Comparison of ENCODE assay signal across 27 mouse cellular contexts in genomic region chr2:26598462-26598861, GRCm38 (mm10). TPM values are rescaled to one million over a fixed set of nuclear protein-coding genes. Genes with fewer than 3 reads are reported as not detected.
DNase-seq lines count a peak whose midpoint lies in the region; ATAC-seq lines count a peak whose summit lies in the region.
"Had no signal": no experiment of that assay in that cellular context is flagged by ENCODE, and none has a peak within 500 bp of the region (broad histone marks: within the 10 kb centered on the region; RNA-seq: fewer than 3 reads in every experiment).

No protein-coding gene starts in this region.

- no peak overlapping the region for H3K4me3 ChIP-seq in kidney, embryonic 15.5 days (replicated peaks)
- H3K4me3 ChIP-seq in kidney, embryonic 14.5 days (ENCODE audit: low read length), result no peak overlapping the region
- peak overlapping the region; percentile 6; the same call in 1 of the 2 replicates for H3K4me3 ChIP-seq in brown adipose tissue, adult 24 weeks (ENCODE audit: insufficient read depth, low read depth, low read length)
- H3K4me3 ChIP-seq: embryonic facial prominence, embryonic 15.5 days; erythroblast, embryonic 14.5 days; forebrain, embryonic 10.5 days; heart, adult 2 months; heart, embryonic 15.5 days; hindbrain, embryonic 10.5 days; intestine, embryonic 15.5 days had no signal

- H3K27ac ChIP-seq in kidney, embryonic 15.5 days, result 0 out of 2 replicates have a peak overlapping the region, but pooled peaks have one; percentile 2
- H3K27ac ChIP-seq in kidney, embryonic 14.5 days (ENCODE audit: low read depth, low read length), result no peak overlapping the region
- no peak overlapping the region for H3K27ac ChIP-seq in brown adipose tissue, adult 24 weeks (replicated peaks; ENCODE audit: low read depth, low read length)
- H3K27ac ChIP-seq: embryonic facial prominence, embryonic 15.5 days; forebrain, embryonic 10.5 days; heart, adult 2 months; heart, embryonic 15.5 days; hindbrain, embryonic 10.5 days; hindbrain, embryonic 14.5 days; intestine, embryonic 15.5 days had no signal

- H3K27me3 ChIP-seq in kidney, embryonic 15.5 days, result no peaks in the 10 kb centered on the region
- no peaks in the 10 kb centered on the region for H3K27me3 ChIP-seq in kidney, embryonic 14.5 days (ENCODE audit: control insufficient read depth, insufficient read depth, low read length)
- H3K27me3 ChIP-seq: embryonic facial prominence, embryonic 15.5 days; heart, embryonic 15.5 days; intestine, embryonic 15.5 days had no signal

- H3K36me3 ChIP-seq in kidney, embryonic 15.5 days, result peaks cover 27% of the 10 kb centered on the region
- H3K36me3 ChIP-seq in kidney, embryonic 14.5 days (ENCODE audit: control insufficient read depth, insufficient read depth, low read length), result peaks cover 14% of the 10 kb centered on the region
- H3K36me3 ChIP-seq: hindbrain, embryonic 10.5 days had no signal

- H3K9me3 ChIP-seq in kidney, embryonic 15.5 days (replicated peaks), result no peaks in the 10 kb centered on the region
- no peaks in the 10 kb centered on the region for H3K9me3 ChIP-seq in kidney, embryonic 14.5 days (ENCODE audit: control insufficient read depth, low read length)
- H3K9me3 ChIP-seq: embryonic facial prominence, embryonic 15.5 days; forebrain, embryonic 10.5 days; G1E; heart, embryonic 15.5 days; hindbrain, embryonic 10.5 days; intestine, embryonic 15.5 days had no signal

- no peak overlapping the region for H3K9ac ChIP-seq in kidney, embryonic 15.5 days
- H3K9ac ChIP-seq in kidney, embryonic 14.5 days (ENCODE audit: low read depth, low read length), result no peak overlapping the region
- H3K9ac ChIP-seq: embryonic facial prominence, embryonic 15.5 days; heart, embryonic 15.5 days; hindbrain, embryonic 14.5 days; intestine, embryonic 15.5 days had no signal

- WGBS in kidney, embryonic 15.5 days, result 81% methylated on average over 3 of the region's 3 CpGs
- 68% methylated on average over 3 of the region's 3 CpGs for WGBS in kidney, embryonic 14.5 days

- intact Hi-C loops in left cerebral cortex, postnatal 25 days (cut with DNase I), result no loop called here

- ATAC-seq in kidney, embryonic 15.5 days (replicated peaks; ENCODE audit: low FRiP score), result no peak
- no peak for ATAC-seq in kidney, embryonic 14.5 days (ENCODE audit: low FRiP score, low TSS enrichment)
- ATAC-seq: CD4-positive, CD25-positive, alpha-beta regulatory T cell, adult 4 months; forebrain, embryonic 14.5 days; intestine, embryonic 15.5 days had no signal

- no peak overlapping the region for H3K4me2 ChIP-seq in kidney, embryonic 15.5 days
- no peak overlapping the region for H3K4me2 ChIP-seq in kidney, embryonic 14.5 days (replicated peaks; ENCODE audit: low read depth, low read length)
- H3K4me2 ChIP-seq: embryonic facial prominence, embryonic 15.5 days; heart, embryonic 11.5 days; heart, embryonic 15.5 days; hindbrain, embryonic 14.5 days; intestine, embryonic 15.5 days had no signal

- DNase-seq in 3134 (ENCODE audit: extremely low read depth, insufficient read length, low spot score) (peak; percentile 63), NIH3T3 (ENCODE audit: low read depth) (peak; percentile 59)
- DNase-seq in left cerebral cortex, postnatal 25 days (ENCODE audit: low spot score in 2 of 2), result no peak
- DNase-seq: adrenal gland, adult 8-10 months; B cell, adult 2 months; cerebellum, adult 18-20 months; cerebellum, adult 9-11 months; cerebellum, postnatal 36 days; gastrocnemius, postnatal 10 days; heart, postnatal 14 days had no signal

- H3K4me1 ChIP-seq in kidney, embryonic 15.5 days, result peaks cover 55% of the 10 kb centered on the region
- peaks cover 13% of the 10 kb centered on the region; the same call in 1 of the 2 replicates for H3K4me1 ChIP-seq in kidney, embryonic 14.5 days (ENCODE audit: control insufficient read depth, insufficient read depth, low read length)
- H3K4me1 ChIP-seq in brown adipose tissue, adult 24 weeks (ENCODE audit: control insufficient read depth, insufficient read depth, insufficient read length, low read length), result no peaks in the 10 kb centered on the region

RNA-seq across cellular contexts. Expression of gene Agpat2, which starts 5.8 kb away (rescaled TPM):
- polyA plus RNA-seq in kidney, embryonic 15.5 days (2015; fragmentation: Nextera tagmentation; extraction: Ambion mirVana), result 41.7 and 47.7 TPM in 2 replicates
- polyA plus RNA-seq in kidney, embryonic 14.5 days (2014; fragmentation: Nextera tagmentation; extraction: Ambion mirVana), result 30.0 and 41.4 TPM in 2 replicates
- 2,029 and 2,407 TPM in 2 replicates for polyA plus RNA-seq in brown adipose tissue, adult 24 weeks (2012; ENCODE audit: insufficient read depth, insufficient read length, missing spikeins)
- 1 to 10 TPM in 1 of 2 experiments, under 1 TPM in 1; 0.85 to 1.2 TPM for total RNA-seq in left cerebral cortex, postnatal 25 days (2021)

RNA-seq across cellular contexts. Expression of gene Gm20532, which starts 12.0 kb away (rescaled TPM):
- polyA plus RNA-seq in kidney, embryonic 15.5 days (2015; fragmentation: Nextera tagmentation; extraction: Ambion mirVana), result not detected in 2 replicates
- not detected in 2 replicates for polyA plus RNA-seq in kidney, embryonic 14.5 days (2014; fragmentation: Nextera tagmentation; extraction: Ambion mirVana)
- not detected in 2 replicates for polyA plus RNA-seq in brown adipose tissue, adult 24 weeks (2012; ENCODE audit: insufficient read depth, insufficient read length, missing spikeins)
- total RNA-seq in left cerebral cortex, postnatal 25 days (2021), result not detected
- total RNA-seq: adrenal gland, adult 8-10 months; adrenal gland, postnatal 4 days; G1E; heart, adult 2 months; heart, postnatal 14 days had no signal
- polyA plus RNA-seq: CD4-positive, CD25-positive, alpha-beta regulatory T cell, adult 4 months; embryonic facial prominence, embryonic 15.5 days; erythroblast, embryonic 14.5 days; forebrain, embryonic 10.5 days; forebrain, embryonic 14.5 days; G1E; gonadal fat pad, adult 2 months; heart, adult 2 months; heart, embryonic 11.5 days; heart, embryonic 15.5 days; hindbrain, embryonic 10.5 days; hindbrain, embryonic 14.5 days; intestine, embryonic 15.5 days had no signal

RNA-seq across cellular contexts. Expression of gene Egfl7, which starts 18.6 kb away (rescaled TPM):
- polyA plus RNA-seq in kidney, embryonic 15.5 days (2015; fragmentation: Nextera tagmentation; extraction: Ambion mirVana), result 218 and 219 TPM in 2 replicates
- polyA plus RNA-seq in kidney, embryonic 14.5 days (2014; fragmentation: Nextera tagmentation; extraction: Ambion mirVana), result 172 and 194 TPM in 2 replicates
- 75.5 and 80.4 TPM in 2 replicates for polyA plus RNA-seq in brown adipose tissue, adult 24 weeks (2012; ENCODE audit: insufficient read depth, insufficient read length, missing spikeins)
- 10 to 100 TPM; 68.0 to 81.4 TPM for total RNA-seq in left cerebral cortex, postnatal 25 days (2021)
- polyA plus RNA-seq: CD4-positive, CD25-positive, alpha-beta regulatory T cell, adult 4 months had no signal

RNA-seq across cellular contexts. Expression of gene Fam69b, which starts 29.8 kb away (rescaled TPM):
- polyA plus RNA-seq in kidney, embryonic 15.5 days (2015; fragmentation: Nextera tagmentation; extraction: Ambion mirVana), result 32.9 and 33.1 TPM in 2 replicates
- polyA plus RNA-seq in kidney, embryonic 14.5 days (2014; fragmentation: Nextera tagmentation; extraction: Ambion mirVana), result 30.3 and 39.1 TPM in 2 replicates
- 24.4 and 49.4 TPM in 2 replicates for polyA plus RNA-seq in brown adipose tissue, adult 24 weeks (2012; ENCODE audit: insufficient read depth, insufficient read length, missing spikeins)
- 10 to 100 TPM; 78.4 to 84.8 TPM for total RNA-seq in left cerebral cortex, postnatal 25 days (2021)
- polyA plus RNA-seq: erythroblast, embryonic 14.5 days; G1E had no signal

Comparison
In these comparisons a context has a peak if more than half of its experiments do, and no peak if none do; other contexts are left out.
1. DNase-seq: peak in 3134 (single experiment) and NIH3T3 (single experiment); none in left cerebral cortex, postnatal 25 days (0 of 2).
2. RNA of gene Agpat2, which starts 5.8 kb away (polyA plus RNA-seq): 2,029 to 2,407 TPM in brown adipose tissue, adult 24 weeks; 41.7 to 47.7 TPM in kidney, embryonic 15.5 days and 30.0 to 41.4 TPM in kidney, embryonic 14.5 days; every median in the first group is over 10 times any median in the second.